Mouse (Mus musculus) myocyte (in vitro differentiated cells): ENCODE measurements around the gene Il17c.

ENCODE experiments used
- E2F4 ChIP-seq: IDR thresholded peaks from one replicate; pipeline ENCODE4 v1.6.1; 2011; ENCODE audit warnings: mild to moderate bottlenecking, control low read depth, moderate library complexity; ENCODE audit not compliant: insufficient read depth
- MAX ChIP-seq: IDR thresholded peaks from one replicate; pipeline ENCODE4 v1.6.1; 2011; ENCODE audit warnings: low read depth, mild to moderate bottlenecking, control low read depth
- MYOD1 ChIP-seq, 3 experiments: IDR thresholded peaks; one replicate each; pipeline ENCODE4 v1.6.1; 2011; ENCODE audit warnings: control low read depth in 2 of 3, low read depth in 2 of 3, mild to moderate bottlenecking in 2 of 3, moderate library complexity in 1 of 3; ENCODE audit not compliant: insufficient read length in 2 of 3, control insufficient read depth in 1 of 3
- MYOG ChIP-seq, 3 experiments: IDR thresholded peaks; one replicate each; pipeline ENCODE4 v1.6.1; 2011; ENCODE audit warnings: control low read depth in 2 of 3, low read depth in 2 of 3, mild to moderate bottlenecking in 2 of 3; ENCODE audit not compliant: insufficient read length in 2 of 3, control insufficient read depth in 1 of 3, insufficient read depth in 1 of 3
- POLR2A ChIP-seq: IDR thresholded peaks from one replicate; pipeline ENCODE4 v1.6.1; 2011; ENCODE audit warnings: low read depth, mild to moderate bottlenecking, control low read depth, moderate library complexity; ENCODE audit not compliant: insufficient read length
- POLR2AphosphoS2 ChIP-seq: IDR thresholded peaks from one replicate; pipeline ENCODE4 v1.6.1; 2011; ENCODE audit warnings: low read depth, control low read depth; ENCODE audit not compliant: insufficient read length
- TCF12 ChIP-seq: IDR thresholded peaks from one replicate; pipeline ENCODE4 v1.6.1; 2011; ENCODE audit warnings: mild to moderate bottlenecking, control low read depth; ENCODE audit not compliant: poor library complexity, insufficient read depth, severe bottlenecking
- USF1 ChIP-seq: IDR thresholded peaks from one replicate; pipeline ENCODE4 v1.6.1; 2011; ENCODE audit warnings: low read depth, mild to moderate bottlenecking, control low read depth, moderate library complexity

DNA sequence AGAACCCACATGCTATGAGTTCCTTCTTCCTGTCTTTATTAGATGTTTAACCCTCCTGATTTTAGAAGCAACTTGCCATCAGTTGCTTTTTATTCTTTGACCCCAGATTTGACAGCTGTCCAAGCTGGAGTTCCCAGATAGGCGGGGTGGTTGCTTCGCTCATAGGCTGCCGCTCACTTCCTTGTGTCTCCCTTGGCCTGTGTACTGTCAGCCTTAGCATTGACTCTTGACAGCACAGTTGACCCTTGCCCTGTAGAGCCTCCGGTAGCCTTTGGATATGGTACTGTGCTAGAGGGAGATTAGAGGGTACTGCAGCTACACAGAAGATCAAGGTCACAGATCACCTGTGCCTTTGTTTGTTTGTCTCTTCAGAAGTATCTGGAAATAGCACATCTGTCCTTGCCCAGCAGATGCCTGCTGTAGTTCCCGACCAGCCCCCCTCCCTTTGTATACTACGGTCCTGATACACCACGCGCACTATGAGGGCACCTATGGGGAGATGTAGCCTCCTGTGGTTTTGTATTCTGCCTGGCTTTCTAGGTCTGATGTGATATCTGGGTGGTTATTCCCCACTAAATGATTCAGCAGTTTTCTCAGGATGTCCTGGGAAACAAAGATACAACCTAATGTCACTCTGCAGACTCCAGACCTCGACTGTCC lies 16.5 kb upstream of the Il17c start:
- TF ChIP-seq POLR2A (no peak), TCF12 (no peak), MYOD1 (IDR thresholded peaks at IDR 0.05; ENCODE audit: control insufficient read depth in 1 of 3, insufficient read length in 2 of 3, low read depth in 2 of 3) (no peak), E2F4 (no peak), MAX (no peak), USF1 (no peak), POLR2AphosphoS2 (no peak), MYOG (IDR thresholded peaks at IDR 0.05; ENCODE audit: control insufficient read depth in 1 of 3, insufficient read depth in 1 of 3, insufficient read length in 2 of 3, low read depth in 2 of 3) (no peak)
